Mouse (Mus musculus): ENCODE results near the gene Pxmp4.

Pxmp4 gene

DNA sequence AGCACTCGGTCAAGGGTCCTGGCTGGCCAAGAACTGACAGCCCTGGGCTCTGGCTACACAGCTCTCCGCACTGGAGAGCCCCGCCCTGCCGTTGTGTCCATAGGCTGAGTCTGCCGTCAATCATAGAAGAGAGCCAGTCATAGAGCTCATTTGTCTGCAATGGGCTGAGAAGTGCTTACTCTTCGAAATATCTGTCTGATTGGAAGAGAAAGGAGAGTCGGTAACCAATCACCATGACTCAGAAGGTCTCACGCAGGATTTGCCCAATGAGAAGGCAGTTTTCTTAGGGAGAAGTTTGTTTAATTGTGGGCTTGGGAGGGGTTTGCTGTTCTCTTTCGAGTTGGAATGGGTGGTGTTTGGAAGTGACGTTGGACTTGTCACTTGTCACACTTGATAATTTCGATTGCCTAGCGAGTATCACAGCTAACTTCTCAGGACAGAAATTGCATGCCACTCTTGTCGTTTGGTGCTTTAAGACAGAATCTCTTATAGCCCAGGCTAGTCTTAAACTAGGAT, at the start of gene Pxmp4:
Gene Pxmp4 (minus strand): TSS at position 71 of the 516 bp plus-strand sequence.
- DNase-seq (ENCODE audit: low spot score) = peak; percentile 100

DNA sequence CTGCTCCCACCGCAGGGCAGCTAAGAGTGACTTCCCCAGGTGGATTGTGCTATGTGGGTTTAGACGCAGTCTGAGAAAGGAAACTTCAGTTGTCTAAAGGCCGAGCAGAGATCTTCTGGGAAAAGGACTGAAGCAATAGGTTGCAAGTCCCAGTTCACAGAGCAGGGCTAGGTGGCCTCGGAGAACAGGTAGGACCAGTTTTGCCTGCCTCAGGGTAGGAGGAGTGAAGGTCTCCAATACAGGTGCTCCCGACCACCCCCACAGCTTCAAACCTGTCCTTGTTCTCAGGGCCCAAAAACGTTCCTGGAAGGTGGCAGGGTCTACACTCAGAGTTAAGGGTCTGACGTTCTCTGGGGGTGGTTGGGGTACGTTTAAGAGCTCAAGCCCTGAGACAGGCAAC, 47.9 kb upstream of the Pxmp4 start, which contains the start of gene Chmp4b:
Gene Chmp4b (plus strand): TSS at position 343 of the 400 bp plus-strand sequence.
- DNase-seq (ENCODE audit: low spot score) = no peak

DNA sequence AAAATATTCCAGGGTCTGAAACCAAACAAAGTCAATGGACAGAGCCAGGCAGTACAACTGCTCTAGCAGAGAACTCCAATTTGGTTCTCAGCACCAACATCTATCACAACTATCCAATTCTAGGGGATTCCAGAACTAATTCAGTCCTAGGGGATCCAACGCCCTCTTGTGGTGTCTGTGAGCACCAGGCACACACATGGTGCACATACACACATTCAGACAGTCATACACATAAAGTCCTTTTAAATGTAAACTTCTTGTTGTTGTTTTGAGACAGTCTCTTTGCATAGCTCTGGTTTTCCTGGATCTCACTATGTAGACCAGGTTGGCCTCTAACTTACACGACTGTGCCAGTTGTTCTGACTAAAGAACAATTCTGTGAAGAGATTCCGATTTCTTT, 46.9 kb upstream of the Pxmp4 start:
- DNase-seq (ENCODE audit: low spot score) = no peak

DNA sequence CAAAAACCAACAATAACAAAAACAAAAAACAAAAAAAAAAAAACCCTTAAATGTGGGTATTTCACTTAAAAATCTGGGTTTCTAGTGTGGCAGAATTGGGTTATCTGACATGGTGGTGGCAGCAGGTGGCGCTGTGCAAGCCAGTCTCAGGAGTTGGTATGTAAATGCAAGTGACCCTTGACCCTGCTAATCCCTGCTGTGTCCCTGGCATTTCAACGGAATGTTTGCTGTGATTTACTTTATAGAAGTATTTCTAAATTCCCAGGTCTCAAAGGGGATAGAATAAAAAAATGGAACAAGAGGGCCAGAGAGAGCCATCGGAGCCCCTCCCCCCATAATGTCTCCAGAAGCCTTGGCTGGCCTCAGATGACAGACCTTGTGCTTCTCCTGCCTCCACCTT, 44.6 kb upstream of the Pxmp4 start:
- DNase-seq (ENCODE audit: low spot score) = no peak

- no peak for DNase-seq (ENCODE audit: low spot score)
Measured at GRCm38 (mm10) chr2:154646634-154647033, 43.1 kb upstream of the Pxmp4 start.

GRCm38 (mm10) chr2:154642712-154643385, 39.3 kb upstream of the Pxmp4 start:
- DNase-seq (ENCODE audit: low spot score) = no peak

DNA sequence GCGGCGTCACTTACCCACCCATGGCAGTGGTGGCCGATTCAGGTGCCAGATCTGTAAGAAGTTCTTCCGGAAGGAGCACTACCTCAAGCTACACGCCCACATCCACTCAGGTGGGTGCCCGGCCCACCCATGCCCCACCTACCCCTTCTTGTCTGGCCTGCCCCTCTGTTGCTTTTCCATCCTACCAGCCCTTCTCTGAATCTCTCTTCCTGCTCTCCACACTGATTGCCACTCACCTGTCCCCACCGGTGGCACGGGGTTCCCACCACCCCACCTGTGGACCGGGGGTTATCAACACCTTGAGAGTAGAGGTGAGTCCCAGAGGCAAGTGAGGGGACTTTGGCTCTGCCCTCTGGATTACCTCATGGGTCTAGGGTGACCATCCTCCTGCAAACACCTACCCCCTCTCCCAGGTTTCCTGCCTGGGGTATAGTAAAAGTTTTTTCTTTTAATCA, 38.5 kb upstream of the Pxmp4 start:
- DNase-seq (ENCODE audit: low spot score) = no peak

- DNase-seq (ENCODE audit: low spot score) = no peak
Measured at GRCm38 (mm10) chr2:154641176-154641575, 37.7 kb upstream of the Pxmp4 start.

GRCm38 (mm10) chr2:154639115-154639514, 35.6 kb upstream of the Pxmp4 start:
- DNase-seq (ENCODE audit: low spot score) = no peak

DNA sequence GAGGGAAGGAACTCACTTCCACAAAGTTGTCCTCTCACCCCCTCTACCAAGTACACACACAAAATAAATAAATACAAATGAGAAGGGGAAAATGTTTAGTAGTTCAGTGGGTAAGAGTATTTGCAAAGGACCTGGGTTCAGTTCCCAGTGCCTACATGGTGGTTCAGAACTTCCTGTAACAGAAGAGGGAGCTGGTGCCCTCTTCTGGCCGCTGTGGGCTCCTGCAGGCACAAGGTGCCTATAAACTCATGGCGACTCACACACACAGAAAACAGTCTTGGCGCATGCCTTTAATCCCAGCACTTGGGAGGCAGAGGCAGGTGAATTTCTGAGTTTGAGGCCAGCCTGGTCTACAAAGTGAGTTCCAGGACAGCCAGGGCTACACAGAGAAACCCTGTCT, 35.0 kb upstream of the Pxmp4 start:
- DNase-seq (ENCODE audit: low spot score) = no peak

GRCm38 (mm10) chr2:154635826-154636225, 32.3 kb upstream of the Pxmp4 start:
- no peak for DNase-seq (ENCODE audit: low spot score)

DNA sequence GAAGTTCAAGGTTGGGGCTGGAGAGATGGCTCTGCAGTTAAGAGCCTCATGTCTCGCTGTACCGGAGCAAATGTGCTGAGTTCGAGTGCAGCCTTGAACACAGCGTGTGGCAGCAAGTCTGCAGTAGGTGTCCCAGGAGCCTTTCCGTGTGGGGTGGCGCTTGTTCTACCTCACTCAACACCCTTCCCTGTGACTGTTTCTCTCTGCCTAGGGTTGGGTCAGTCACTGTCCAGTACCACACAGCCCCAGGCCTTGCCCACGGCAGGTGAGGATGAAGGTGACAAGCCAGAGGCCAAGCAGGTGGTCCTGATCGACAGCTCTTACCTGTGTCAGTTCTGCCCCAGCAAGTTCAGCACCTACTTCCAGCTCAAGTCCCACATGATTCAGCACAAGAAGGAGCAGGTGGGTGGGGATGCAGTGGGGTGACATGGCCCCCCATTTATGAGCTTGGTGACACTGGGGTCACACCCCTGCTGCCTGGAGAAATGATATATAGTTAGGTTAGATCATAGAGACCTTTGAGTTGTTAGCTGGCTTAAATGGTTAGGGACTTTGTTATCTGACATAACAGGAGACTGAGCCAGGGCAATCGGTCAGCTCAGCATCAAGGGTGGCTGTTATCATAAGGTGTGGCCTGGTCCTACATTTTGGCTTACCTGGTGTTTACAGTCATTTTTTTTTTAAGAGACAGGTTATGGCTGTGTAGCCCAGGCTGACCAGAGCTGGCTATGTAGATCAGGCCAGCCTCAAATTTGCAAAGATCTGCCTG, 30.6 kb upstream of the Pxmp4 start:
- no peak for DNase-seq (ENCODE audit: low spot score)

- DNase-seq (ENCODE audit: low spot score) = no peak
Measured at GRCm38 (mm10) chr2:154633039-154633742, 29.7 kb upstream of the Pxmp4 start.

DNA sequence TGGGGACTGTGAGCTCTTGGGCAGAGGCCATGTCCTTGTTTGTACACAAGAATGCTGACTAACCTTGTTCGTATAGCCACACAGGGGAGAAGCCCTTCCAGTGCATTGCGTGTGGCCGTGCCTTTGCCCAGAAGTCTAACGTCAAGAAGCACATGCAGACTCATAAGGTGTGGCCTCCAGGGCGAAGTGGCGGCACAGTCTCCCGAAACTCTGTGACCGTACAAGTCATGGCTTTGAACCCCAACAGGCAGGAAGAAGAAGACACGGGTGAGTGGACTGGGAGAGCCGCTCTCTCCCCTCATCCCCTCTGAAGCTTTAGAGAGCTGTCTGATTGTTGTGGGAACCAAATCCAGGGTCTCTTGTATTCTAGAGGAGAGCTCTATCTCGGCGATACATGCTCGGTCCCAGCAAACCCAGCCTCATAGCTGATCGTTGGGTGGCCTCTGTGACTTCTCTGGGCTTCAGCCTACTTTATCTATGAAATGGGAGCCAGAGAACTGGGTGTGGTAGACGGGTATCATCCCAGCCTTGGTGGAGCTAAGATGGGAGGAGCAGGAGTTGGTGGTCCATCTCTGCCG, 28.8 kb upstream of the Pxmp4 start:
- no peak for DNase-seq (ENCODE audit: low spot score)

GRCm38 (mm10) chr2:154630531-154630930, 27.0 kb upstream of the Pxmp4 start:
- DNase-seq (ENCODE audit: low spot score) = no peak

- no peak for DNase-seq (ENCODE audit: low spot score)
Measured at GRCm38 (mm10) chr2:154624137-154624536, 20.6 kb upstream of the Pxmp4 start.

GRCm38 (mm10) chr2:154621684-154622083, 18.2 kb upstream of the Pxmp4 start:
- no peak for DNase-seq (ENCODE audit: low spot score)

DNA sequence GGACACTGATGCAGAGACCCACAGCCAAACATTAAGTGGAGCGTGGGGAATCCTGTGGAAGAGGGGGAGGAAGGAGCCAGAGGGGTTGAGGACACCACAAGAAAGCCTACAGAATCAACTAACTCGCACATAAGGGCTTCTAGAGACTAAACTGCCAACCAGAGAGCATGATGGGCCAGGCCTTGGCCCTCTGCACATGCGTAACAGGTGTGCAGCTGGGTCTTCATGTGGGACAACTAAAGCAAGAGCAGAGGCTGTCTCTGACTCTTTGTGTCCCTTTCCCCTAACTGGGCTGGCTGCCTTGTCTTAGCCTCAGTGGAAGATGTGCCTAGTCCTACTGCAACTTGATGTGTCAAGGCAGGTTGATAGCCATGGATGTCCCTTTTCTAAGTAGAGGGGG, 13.6 kb upstream of the Pxmp4 start:
- no peak for DNase-seq (ENCODE audit: low spot score)

GRCm38 (mm10) chr2:154615674-154616073, 12.2 kb upstream of the Pxmp4 start:
- DNase-seq (ENCODE audit: low spot score) = no peak

DNA sequence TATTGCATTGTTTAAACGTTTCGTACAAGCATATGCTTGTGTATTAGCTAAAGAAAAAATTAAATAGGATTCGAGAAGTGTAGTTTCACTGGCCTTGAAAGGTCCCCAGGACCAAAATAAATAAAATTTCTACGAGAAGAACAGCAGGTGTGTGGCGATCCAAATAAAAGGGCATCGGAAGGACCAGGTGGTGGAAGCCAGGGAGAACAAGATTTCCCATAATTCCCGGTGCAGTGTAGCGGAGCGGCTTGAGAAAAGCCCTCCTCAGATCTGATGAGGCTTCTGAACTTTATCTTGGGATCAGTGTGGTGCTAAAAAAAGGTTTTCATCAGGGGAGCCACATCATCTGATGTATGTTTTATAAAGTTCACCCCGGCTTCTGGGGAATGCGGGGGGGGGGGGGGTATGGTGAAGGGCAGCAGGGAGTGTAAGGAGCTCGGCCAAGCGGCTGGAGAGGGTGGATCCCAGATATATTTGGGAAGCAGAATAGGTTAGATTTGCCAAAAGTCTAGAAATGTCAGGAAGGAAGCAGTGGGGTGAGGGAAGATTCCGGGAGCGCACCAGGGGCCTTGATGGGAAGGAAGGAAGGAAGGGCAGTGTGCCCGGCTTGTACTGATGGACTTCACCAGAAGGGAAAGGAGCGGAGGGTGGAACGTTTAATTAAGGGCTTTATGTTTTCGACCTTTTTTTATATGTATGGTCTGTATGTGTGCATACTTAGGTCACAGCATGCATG, 11.5 kb upstream of the Pxmp4 start:
- DNase-seq (ENCODE audit: low spot score) = no peak
